Mouse (Mus musculus): ENCODE results near the gene Tctex1d1. TPM values are rescaled to one million over a fixed set of nuclear protein-coding genes. Genes with fewer than 3 reads are reported as not detected.

Gene Tctex1d1
- polyA plus RNA-seq (2016; fragmentation: Nextera tagmentation; extraction: Ambion mirVana): 0.28 and 0.80 TPM in 2 replicates

GRCm38 (mm10) chr4:102978440-102978839 lies at the start of gene Tctex1d1:
Gene Tctex1d1, plus strand, starts transcription at chr4:102978606.
- H3K27ac ChIP-seq: no peak within 1 kb of the TSS
- no peaks in the 10 kb centered on the region for H3K9me3 ChIP-seq
- H3K36me3 ChIP-seq: no peaks in the 10 kb centered on the region
- peak within 1 kb of the TSS; percentile 47 for H3K9ac ChIP-seq (replicated peaks)
- 1% methylated on average over 13 of the region's 13 CpGs for WGBS
- H3K4me1 ChIP-seq (replicated peaks): peaks cover 15% of the 10 kb centered on the region
- peak within 1 kb of the TSS; percentile 38 for H3K4me3 ChIP-seq (replicated peaks)
- peak; percentile 66; the same call in 1 of the 2 replicates for ATAC-seq (ENCODE audit: insufficient number of reproducible peaks, insufficient read depth, low FRiP score, low TSS enrichment, low read depth)
- peak within 1 kb of the TSS; percentile 81 for H3K4me2 ChIP-seq
- H3K27me3 ChIP-seq: peaks cover 29% of the 10 kb centered on the region

DNA sequence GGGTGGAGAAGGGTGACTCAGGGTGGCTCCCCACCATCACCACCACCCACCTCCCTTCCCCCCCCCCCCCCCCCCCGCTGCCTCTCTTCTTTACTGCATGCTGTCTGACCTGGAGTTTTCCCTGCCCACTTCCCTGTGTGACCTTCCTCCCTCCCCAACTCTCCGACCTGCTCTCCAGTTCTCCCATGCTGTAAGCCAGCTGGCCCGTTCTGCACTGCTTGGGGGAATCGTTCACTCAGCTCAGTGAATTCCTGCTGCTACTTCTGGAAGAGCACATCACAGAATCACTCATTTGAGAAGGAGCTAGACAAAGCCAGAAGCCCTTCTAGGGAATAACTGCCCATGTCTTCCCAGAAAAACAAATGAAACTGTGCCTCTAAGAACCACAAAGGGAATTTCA lies 48.9 kb upstream of the Tctex1d1 start:
- 54% methylated on average over 3 of the region's 4 CpGs for WGBS
- no peaks in the 10 kb centered on the region for H3K9me3 ChIP-seq

GRCm38 (mm10) chr4:102930679-102931078 lies 47.7 kb upstream of the Tctex1d1 start:
- no peaks in the 10 kb centered on the region for H3K9me3 ChIP-seq
- H3K27me3 ChIP-seq: peaks cover 18% of the 10 kb centered on the region
- H3K4me3 ChIP-seq (replicated peaks): no peak overlapping the region
- no peak overlapping the region for H3K27ac ChIP-seq
- WGBS: 81% methylated on average over 7 of the region's 7 CpGs
- no peaks in the 10 kb centered on the region for H3K4me1 ChIP-seq (replicated peaks)
- no peak overlapping the region for H3K4me2 ChIP-seq
- no peaks in the 10 kb centered on the region for H3K36me3 ChIP-seq
- no peak overlapping the region for H3K9ac ChIP-seq (replicated peaks)
- no peak for ATAC-seq (ENCODE audit: insufficient number of reproducible peaks, insufficient read depth, low FRiP score, low TSS enrichment, low read depth)

More for the DNA sequence above, 48.9 kb upstream of the Tctex1d1 start:
- Histone ChIP-seq H3K4me1 (replicated peaks) (no peaks in the 10 kb centered on the region), H3K9ac (replicated peaks) (no peak overlapping the region), H3K27me3 (peaks cover 21% of the 10 kb centered on the region), H3K36me3 (no peaks in the 10 kb centered on the region), H3K4me3 (replicated peaks) (no peak overlapping the region), H3K27ac (no peak overlapping the region), H3K4me2 (no peak overlapping the region)
- no peak for ATAC-seq (ENCODE audit: insufficient number of reproducible peaks, insufficient read depth, low FRiP score, low TSS enrichment, low read depth)

DNA sequence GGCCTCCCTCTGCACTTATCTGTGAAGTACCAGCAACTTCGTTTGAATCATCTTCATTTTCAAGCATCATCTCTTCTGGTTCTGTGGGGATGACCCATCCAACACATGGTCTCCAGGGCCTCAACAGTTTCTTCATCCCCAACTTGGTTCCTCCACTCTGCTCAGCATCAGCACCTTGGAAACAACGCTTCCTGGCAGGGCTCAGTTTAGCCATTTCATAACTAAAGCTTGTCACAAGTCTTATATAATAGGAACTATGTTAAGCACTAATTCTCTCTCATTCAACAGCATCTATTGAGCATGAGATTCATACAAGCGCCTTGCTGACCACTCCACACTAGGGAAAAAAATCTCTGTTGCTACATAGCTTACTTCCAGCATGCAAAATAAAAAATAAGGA lies 38.1 kb upstream of the Tctex1d1 start:
- Histone ChIP-seq H3K27ac (no peak overlapping the region), H3K36me3 (no peaks in the 10 kb centered on the region), H3K4me3 (replicated peaks) (no peak overlapping the region), H3K4me2 (no peak overlapping the region), H3K4me1 (replicated peaks) (no peaks in the 10 kb centered on the region), H3K9ac (replicated peaks) (no peak overlapping the region), H3K27me3 (no peaks in the 10 kb centered on the region), H3K9me3 (no peaks in the 10 kb centered on the region)
- ATAC-seq (ENCODE audit: insufficient number of reproducible peaks, insufficient read depth, low FRiP score, low TSS enrichment, low read depth): no peak
- WGBS: 84% methylated on average over 3 of the region's 3 CpGs

GRCm38 (mm10) chr4:102940738-102941137 lies 37.7 kb upstream of the Tctex1d1 start:
- no peak overlapping the region for H3K27ac ChIP-seq
- H3K4me2 ChIP-seq: no peak overlapping the region
- H3K36me3 ChIP-seq: no peaks in the 10 kb centered on the region
- ATAC-seq (ENCODE audit: insufficient number of reproducible peaks, insufficient read depth, low FRiP score, low TSS enrichment, low read depth): no peak
- no peaks in the 10 kb centered on the region for H3K4me1 ChIP-seq (replicated peaks)
- 82% methylated on average over 4 of the region's 4 CpGs for WGBS
- no peak overlapping the region for H3K4me3 ChIP-seq (replicated peaks)
- H3K9ac ChIP-seq (replicated peaks): no peak overlapping the region
- H3K27me3 ChIP-seq: no peaks in the 10 kb centered on the region
- no peaks in the 10 kb centered on the region for H3K9me3 ChIP-seq

GRCm38 (mm10) chr4:102944325-102944724 lies 34.1 kb upstream of the Tctex1d1 start:
- no peak overlapping the region for H3K27ac ChIP-seq
- H3K9me3 ChIP-seq: no peaks in the 10 kb centered on the region
- ATAC-seq (ENCODE audit: insufficient number of reproducible peaks, insufficient read depth, low FRiP score, low TSS enrichment, low read depth): no peak
- H3K36me3 ChIP-seq: no peaks in the 10 kb centered on the region
- H3K9ac ChIP-seq (replicated peaks): no peak overlapping the region
- WGBS: 76% methylated on average over 6 of the region's 6 CpGs
- no peaks in the 10 kb centered on the region for H3K4me1 ChIP-seq (replicated peaks)
- no peaks in the 10 kb centered on the region for H3K27me3 ChIP-seq
- no peak overlapping the region for H3K4me2 ChIP-seq
- H3K4me3 ChIP-seq (replicated peaks): no peak overlapping the region

DNA sequence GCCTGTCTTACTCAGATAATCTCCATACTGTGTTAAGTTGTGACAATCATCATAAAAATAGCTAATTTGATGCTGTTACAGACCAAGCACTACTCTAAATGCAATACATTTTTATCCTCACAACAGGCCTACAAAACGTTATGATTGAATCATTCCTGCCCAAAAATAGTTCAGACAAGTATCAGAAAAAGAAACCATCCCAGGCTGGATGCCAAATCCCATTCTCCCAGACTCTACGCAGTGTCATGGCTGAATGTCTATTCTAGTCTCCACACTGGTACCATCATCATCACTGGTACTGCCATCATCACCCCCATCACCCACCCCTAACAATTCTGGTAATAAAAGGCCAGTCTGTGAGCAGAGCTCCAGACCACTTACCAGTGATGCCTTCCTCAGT lies 25.9 kb upstream of the Tctex1d1 start:
- H3K27me3 ChIP-seq: no peaks in the 10 kb centered on the region
- no peak overlapping the region for H3K9ac ChIP-seq (replicated peaks)
- H3K4me1 ChIP-seq (replicated peaks): no peaks in the 10 kb centered on the region
- no peak overlapping the region for H3K4me2 ChIP-seq
- H3K27ac ChIP-seq: no peak overlapping the region
- no peaks in the 10 kb centered on the region for H3K9me3 ChIP-seq
- ATAC-seq (ENCODE audit: insufficient number of reproducible peaks, insufficient read depth, low FRiP score, low TSS enrichment, low read depth): no peak
- H3K4me3 ChIP-seq (replicated peaks): no peak overlapping the region
- 77% methylated on average over 2 of the region's 2 CpGs for WGBS
- H3K36me3 ChIP-seq: no peaks in the 10 kb centered on the region

DNA sequence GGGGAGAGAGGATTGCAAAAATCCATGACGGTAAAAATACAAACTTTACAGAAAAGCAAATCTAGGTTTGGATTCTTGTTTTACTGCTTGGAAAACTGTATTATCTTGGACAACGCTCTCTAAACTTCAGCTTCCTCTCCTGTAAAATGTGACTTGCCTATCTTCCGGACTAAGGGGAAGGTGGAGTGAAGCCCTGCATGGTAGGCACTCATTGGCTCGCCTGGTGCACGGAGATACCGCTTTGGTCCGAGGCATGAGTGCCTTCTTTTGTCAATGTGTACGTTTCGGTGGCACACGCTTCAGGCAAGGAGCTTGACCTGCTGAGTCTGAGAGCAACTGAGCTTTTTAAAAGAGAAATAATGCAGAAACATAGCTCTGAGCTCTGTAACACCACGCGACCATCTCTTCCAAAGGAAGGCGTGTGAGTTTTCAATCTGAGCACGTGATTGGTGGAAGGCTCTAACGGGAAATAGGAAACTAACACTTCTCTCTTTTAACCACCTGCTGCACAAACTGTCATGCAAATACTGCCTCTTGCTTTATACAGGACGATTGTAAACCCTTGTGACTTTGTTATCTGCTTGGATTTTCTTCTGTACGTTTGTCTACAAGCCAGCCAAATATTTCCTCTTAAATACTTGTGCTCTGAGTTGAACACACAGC lies 23.0 kb upstream of the Tctex1d1 start:
- H3K4me3 ChIP-seq (replicated peaks): no peak overlapping the region
- H3K4me2 ChIP-seq: no peak overlapping the region
- no peaks in the 10 kb centered on the region for H3K27me3 ChIP-seq
- WGBS: 72% methylated on average over 17 of the region's 17 CpGs
- no peak for ATAC-seq (ENCODE audit: insufficient number of reproducible peaks, insufficient read depth, low FRiP score, low TSS enrichment, low read depth)
- no peaks in the 10 kb centered on the region for H3K9me3 ChIP-seq
- H3K27ac ChIP-seq: no peak overlapping the region
- H3K4me1 ChIP-seq (replicated peaks): no peaks in the 10 kb centered on the region
- H3K9ac ChIP-seq (replicated peaks): no peak overlapping the region
- H3K36me3 ChIP-seq: no peaks in the 10 kb centered on the region

DNA sequence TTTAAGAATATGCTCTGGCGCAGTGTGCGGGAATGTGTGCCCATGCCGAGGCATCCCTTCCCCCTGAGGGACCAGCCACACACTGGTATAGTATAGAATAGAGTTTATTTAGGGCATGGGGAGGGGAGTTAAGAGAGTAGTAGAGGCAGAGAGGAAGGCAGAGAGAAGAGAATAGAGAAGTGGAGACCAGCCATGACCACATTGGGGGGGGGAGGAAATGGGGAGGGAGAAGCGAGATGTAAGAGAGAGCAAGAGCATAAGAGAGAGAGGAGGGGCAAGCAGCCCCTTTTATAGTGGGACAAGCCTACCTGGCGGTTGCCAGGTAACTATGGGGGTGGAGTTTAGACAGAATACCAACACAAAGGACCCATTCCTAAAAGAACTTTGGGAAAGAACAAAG lies 19.0 kb upstream of the Tctex1d1 start:
- Histone ChIP-seq H3K27ac (no peak overlapping the region), H3K9me3 (no peaks in the 10 kb centered on the region), H3K4me1 (replicated peaks) (no peaks in the 10 kb centered on the region), H3K4me2 (no peak overlapping the region), H3K36me3 (no peaks in the 10 kb centered on the region), H3K9ac (replicated peaks) (no peak overlapping the region), H3K4me3 (replicated peaks) (no peak overlapping the region), H3K27me3 (no peaks in the 10 kb centered on the region)
- 89% methylated on average over 5 of the region's 5 CpGs for WGBS
- no peak for ATAC-seq (ENCODE audit: insufficient number of reproducible peaks, insufficient read depth, low FRiP score, low TSS enrichment, low read depth)

DNA sequence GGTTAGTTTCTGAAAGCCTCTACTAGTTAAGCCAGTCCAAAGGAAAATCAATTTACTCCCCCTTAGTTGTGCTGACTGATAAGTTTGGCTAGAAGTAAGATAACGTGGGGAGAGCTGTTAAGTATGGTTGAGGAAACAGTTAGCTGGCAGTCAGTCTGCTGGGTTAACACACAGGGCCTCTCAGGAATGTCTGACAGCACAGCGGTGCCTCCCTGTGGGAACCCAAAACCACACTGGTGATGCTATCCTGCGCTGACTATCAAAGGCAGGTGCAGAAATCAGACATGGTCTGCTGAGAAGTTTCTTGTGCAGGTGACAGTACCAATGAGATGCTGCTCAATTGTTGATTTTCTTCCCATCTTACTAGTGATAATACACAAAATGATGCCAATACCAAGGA lies 14.2 kb upstream of the Tctex1d1 start:
- no peak for ATAC-seq (ENCODE audit: insufficient number of reproducible peaks, insufficient read depth, low FRiP score, low TSS enrichment, low read depth)
- no peaks in the 10 kb centered on the region for H3K36me3 ChIP-seq
- no peak overlapping the region for H3K27ac ChIP-seq
- no peaks in the 10 kb centered on the region for H3K9me3 ChIP-seq
- 70% methylated on average over 3 of the region's 3 CpGs for WGBS
- H3K4me2 ChIP-seq: no peak overlapping the region
- no peaks in the 10 kb centered on the region for H3K4me1 ChIP-seq (replicated peaks)
- H3K9ac ChIP-seq (replicated peaks): no peak overlapping the region
- H3K4me3 ChIP-seq (replicated peaks): no peak overlapping the region
- H3K27me3 ChIP-seq: no peaks in the 10 kb centered on the region

DNA sequence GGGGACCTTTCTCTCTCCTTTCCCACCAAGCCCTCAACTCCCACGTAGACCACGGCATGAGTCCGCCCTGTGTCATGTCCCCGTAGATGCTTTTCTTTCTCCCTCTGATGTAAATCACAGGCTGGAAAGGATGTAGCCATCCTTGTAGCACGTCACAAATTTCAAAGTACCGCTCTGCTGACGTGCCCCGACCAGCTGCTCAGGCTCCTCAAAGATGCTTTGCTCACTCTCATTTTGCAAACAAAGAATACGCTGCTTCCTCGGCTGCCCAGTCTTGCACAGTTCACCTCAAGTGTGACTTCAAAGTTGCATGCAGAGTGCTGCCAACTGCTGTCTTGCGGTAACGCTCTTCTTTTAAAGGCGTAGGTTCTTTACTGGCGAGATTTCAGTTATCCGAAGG lies 10.6 kb upstream of the Tctex1d1 start:
- H3K4me3 ChIP-seq (replicated peaks): no peak overlapping the region
- H3K4me1 ChIP-seq (replicated peaks): no peaks in the 10 kb centered on the region
- no peaks in the 10 kb centered on the region for H3K36me3 ChIP-seq
- no peak overlapping the region for H3K4me2 ChIP-seq
- WGBS: 84% methylated on average over 15 of the region's 15 CpGs
- no peak overlapping the region for H3K27ac ChIP-seq
- no peaks in the 10 kb centered on the region for H3K9me3 ChIP-seq
- H3K27me3 ChIP-seq: no peaks in the 10 kb centered on the region
- no peak for ATAC-seq (ENCODE audit: insufficient number of reproducible peaks, insufficient read depth, low FRiP score, low TSS enrichment, low read depth)
- H3K9ac ChIP-seq (replicated peaks): no peak overlapping the region

DNA sequence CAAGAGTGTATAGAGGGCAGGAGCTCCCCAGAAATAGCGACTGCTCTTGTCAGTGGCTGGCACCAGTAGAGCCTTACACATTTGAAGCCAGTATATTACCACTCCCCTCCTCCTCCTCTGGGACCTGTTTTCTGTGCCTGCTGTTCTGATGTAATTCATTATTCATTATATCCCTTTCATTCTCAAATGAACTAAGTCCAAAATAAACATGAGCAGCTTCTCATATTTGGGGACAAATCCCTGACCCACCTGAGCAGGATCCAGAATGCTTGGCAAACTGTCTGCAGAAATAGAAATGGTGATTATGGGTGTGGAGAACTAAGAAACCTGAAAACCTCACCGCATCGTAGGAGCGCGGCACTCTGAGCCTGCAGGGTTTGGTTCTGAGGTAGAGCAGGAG lies 8.8 kb upstream of the Tctex1d1 start:
- no peak overlapping the region for H3K4me3 ChIP-seq (replicated peaks)
- no peaks in the 10 kb centered on the region for H3K9me3 ChIP-seq
- 90% methylated on average over 5 of the region's 5 CpGs for WGBS
- no peak overlapping the region for H3K27ac ChIP-seq
- H3K4me1 ChIP-seq (replicated peaks): no peaks in the 10 kb centered on the region
- ATAC-seq (ENCODE audit: insufficient number of reproducible peaks, insufficient read depth, low FRiP score, low TSS enrichment, low read depth): no peak
- H3K9ac ChIP-seq (replicated peaks): no peak overlapping the region
- H3K4me2 ChIP-seq: no peak overlapping the region
- H3K27me3 ChIP-seq: 0 out of 2 replicates have a peak, but pooled peaks cover 2% of the 10 kb centered on the region
- no peaks in the 10 kb centered on the region for H3K36me3 ChIP-seq

Data from limb, embryonic 12.5 days (tissue).